Mouse (Mus musculus): Measurements from ENCODE around the gene Igfbp5. TPM values are rescaled to one million over a fixed set of nuclear protein-coding genes. Genes with fewer than 3 reads are reported as not detected.

Igfbp5 gene
- polyA plus RNA-seq, 1 experiment from 2014 or later, result 2.2 TPM

DNA sequence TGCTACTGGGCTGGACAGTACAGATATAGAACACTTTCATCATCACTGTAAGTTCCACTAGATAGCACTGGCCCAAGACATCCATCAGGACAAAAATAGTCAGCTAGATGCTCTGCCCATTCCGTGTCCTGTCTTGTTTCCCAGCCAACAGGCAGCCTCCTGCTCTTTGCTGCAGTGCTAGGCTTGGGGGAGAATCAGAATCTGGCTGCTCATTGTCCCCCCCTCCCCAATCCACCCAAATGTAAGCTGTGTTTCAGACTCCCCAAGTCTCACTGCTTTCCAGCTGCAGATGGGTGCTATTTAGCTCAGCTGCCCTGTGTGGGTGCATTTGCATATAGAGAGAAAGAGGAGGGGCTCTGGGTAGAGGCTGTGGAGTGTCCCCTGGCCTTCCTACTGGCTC lies 7.3 kb downstream of the Igfbp5 start:
- ATAC-seq (ENCODE audit: insufficient read depth), result no peak
- WGBS (ENCODE audit: insufficient replicate concordance), result 55% methylated on average over 1 of the region's 1 CpGs
- Histone ChIP-seq H3K9me3 (replicated peaks) (no peaks in the 10 kb centered on the region), H3K27ac (replicated peaks) (no peak overlapping the region), H3K36me3 (replicated peaks) (no peaks in the 10 kb centered on the region), H3K4me1 (replicated peaks) (peaks cover 21% of the 10 kb centered on the region), H3K4me3 (replicated peaks) (no peak overlapping the region), H3K4me2 (no peak overlapping the region), H3K9ac (no peak overlapping the region), H3K27me3 (peaks cover 31% of the 10 kb centered on the region)

- peaks cover 14% of the 10 kb centered on the region for H3K4me1 ChIP-seq (replicated peaks)
- no peak overlapping the region for H3K4me2 ChIP-seq
- H3K9ac ChIP-seq, result no peak overlapping the region
- no peak overlapping the region for H3K4me3 ChIP-seq (replicated peaks)
- H3K27ac ChIP-seq (replicated peaks), result no peak overlapping the region
- ATAC-seq (ENCODE audit: insufficient read depth), result no peak
- peaks cover 22% of the 10 kb centered on the region for H3K27me3 ChIP-seq
- WGBS (ENCODE audit: insufficient replicate concordance), result 57% methylated on average over 5 of the region's 5 CpGs
- no peaks in the 10 kb centered on the region for H3K36me3 ChIP-seq (replicated peaks)
- H3K9me3 ChIP-seq (replicated peaks), result no peaks in the 10 kb centered on the region
Observed at GRCm38 (mm10) chr1:72866417-72866816, 8.3 kb downstream of the Igfbp5 start.

- no peak for ATAC-seq (ENCODE audit: insufficient read depth)
- no peak overlapping the region for H3K27ac ChIP-seq (replicated peaks)
- H3K4me3 ChIP-seq (replicated peaks), result no peak overlapping the region
- H3K4me2 ChIP-seq, result no peak overlapping the region
- H3K4me1 ChIP-seq (replicated peaks), result peaks cover 8% of the 10 kb centered on the region
- no peaks in the 10 kb centered on the region for H3K36me3 ChIP-seq (replicated peaks)
- H3K9ac ChIP-seq, result no peak overlapping the region
- peaks cover 17% of the 10 kb centered on the region for H3K27me3 ChIP-seq
- WGBS (ENCODE audit: insufficient replicate concordance), result 27% methylated on average over 6 of the region's 6 CpGs
- H3K9me3 ChIP-seq (replicated peaks), result no peaks in the 10 kb centered on the region
Observed at GRCm38 (mm10) chr1:72865900-72866299, 8.8 kb downstream of the Igfbp5 start.

GRCm38 (mm10) chr1:72864272-72864671 lies 10.4 kb downstream of the Igfbp5 start:
- Histone ChIP-seq H3K9ac (no peak overlapping the region), H3K27me3 (0 out of 2 replicates have a peak, but pooled peaks cover 4% of the 10 kb centered on the region), H3K9me3 (replicated peaks) (no peaks in the 10 kb centered on the region), H3K36me3 (replicated peaks) (no peaks in the 10 kb centered on the region), H3K4me2 (no peak overlapping the region), H3K4me1 (replicated peaks) (no peaks in the 10 kb centered on the region), H3K27ac (replicated peaks) (no peak overlapping the region), H3K4me3 (replicated peaks) (no peak overlapping the region)
- WGBS (ENCODE audit: insufficient replicate concordance), result 65% methylated on average over 3 of the region's 3 CpGs
- ATAC-seq (ENCODE audit: insufficient read depth), result no peak

DNA sequence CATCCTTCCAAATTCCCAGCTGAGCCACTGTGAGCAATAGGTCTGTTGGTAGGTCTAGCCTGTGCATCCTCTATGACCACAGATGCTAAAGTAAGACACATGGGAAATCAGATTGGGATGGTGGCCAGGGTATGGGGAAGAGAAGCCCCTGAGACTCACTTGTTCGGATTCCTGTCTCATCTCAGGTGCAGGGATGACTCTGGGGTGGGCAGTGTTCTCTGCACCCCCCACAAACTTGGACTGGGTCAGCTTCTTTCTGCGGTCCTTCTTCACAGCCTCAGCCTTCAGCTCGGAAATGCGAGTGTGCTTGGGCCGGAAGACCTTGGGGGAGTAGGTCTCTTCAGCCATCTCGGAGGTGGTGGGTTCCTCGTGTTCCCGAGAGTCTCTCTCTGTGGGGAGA lies 11.0 kb downstream of the Igfbp5 start:
- Histone ChIP-seq H3K27me3 (no peaks in the 10 kb centered on the region), H3K27ac (replicated peaks) (no peak overlapping the region), H3K36me3 (replicated peaks) (no peaks in the 10 kb centered on the region), H3K4me2 (no peak overlapping the region), H3K9ac (no peak overlapping the region), H3K9me3 (replicated peaks) (no peaks in the 10 kb centered on the region), H3K4me3 (replicated peaks) (no peak overlapping the region), H3K4me1 (replicated peaks) (no peaks in the 10 kb centered on the region)
- 62% methylated on average over 8 of the region's 8 CpGs for WGBS (ENCODE audit: insufficient replicate concordance)
- ATAC-seq (ENCODE audit: insufficient read depth), result no peak

GRCm38 (mm10) chr1:72862248-72862647 lies 12.4 kb downstream of the Igfbp5 start:
- Histone ChIP-seq H3K4me3 (replicated peaks) (no peak overlapping the region), H3K4me1 (replicated peaks) (no peaks in the 10 kb centered on the region), H3K4me2 (no peak overlapping the region), H3K27ac (replicated peaks) (no peak overlapping the region), H3K9ac (no peak overlapping the region), H3K9me3 (replicated peaks) (no peaks in the 10 kb centered on the region), H3K27me3 (no peaks in the 10 kb centered on the region), H3K36me3 (replicated peaks) (no peaks in the 10 kb centered on the region)
- ATAC-seq (ENCODE audit: insufficient read depth), result no peak
- WGBS (ENCODE audit: insufficient replicate concordance), result 70% methylated on average over 21 of the region's 21 CpGs

- Histone ChIP-seq H3K9ac (no peak overlapping the region), H3K27ac (replicated peaks) (no peak overlapping the region), H3K9me3 (replicated peaks) (no peaks in the 10 kb centered on the region), H3K4me3 (replicated peaks) (no peak overlapping the region), H3K36me3 (replicated peaks) (no peaks in the 10 kb centered on the region), H3K4me2 (no peak overlapping the region), H3K4me1 (replicated peaks) (no peaks in the 10 kb centered on the region), H3K27me3 (no peaks in the 10 kb centered on the region)
- ATAC-seq (ENCODE audit: insufficient read depth), result no peak
- WGBS (ENCODE audit: insufficient replicate concordance), result 46% methylated on average over 2 of the region's 2 CpGs
Observed at GRCm38 (mm10) chr1:72861702-72862101, 13.0 kb downstream of the Igfbp5 start.

DNA sequence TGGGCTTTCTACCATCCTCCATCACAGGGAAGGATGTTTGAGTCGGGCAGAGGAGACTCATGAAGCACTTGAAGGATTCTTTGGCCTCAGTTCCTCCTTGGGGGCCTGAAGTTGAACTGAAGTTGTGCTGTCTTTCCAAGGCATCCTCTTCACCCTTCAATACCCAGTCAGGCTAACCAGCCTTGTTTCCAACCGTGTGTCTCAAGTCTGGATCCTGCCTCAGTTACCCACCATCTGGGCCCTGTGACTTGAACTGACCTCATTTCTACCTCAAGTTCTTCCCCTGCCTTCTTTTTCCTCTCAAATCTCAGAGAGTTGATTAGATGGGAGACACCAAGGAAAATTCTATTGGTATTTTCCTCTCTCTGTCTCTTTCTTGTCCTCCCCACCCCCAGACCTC lies 14.2 kb downstream of the Igfbp5 start:
- H3K27ac ChIP-seq (replicated peaks), result no peak overlapping the region
- no peak overlapping the region for H3K4me2 ChIP-seq
- 57% methylated on average over 2 of the region's 2 CpGs for WGBS (ENCODE audit: insufficient replicate concordance)
- H3K27me3 ChIP-seq, result no peaks in the 10 kb centered on the region
- no peaks in the 10 kb centered on the region for H3K9me3 ChIP-seq (replicated peaks)
- no peak for ATAC-seq (ENCODE audit: insufficient read depth)
- H3K36me3 ChIP-seq (replicated peaks), result no peaks in the 10 kb centered on the region
- H3K9ac ChIP-seq, result no peak overlapping the region
- no peaks in the 10 kb centered on the region for H3K4me1 ChIP-seq (replicated peaks)
- H3K4me3 ChIP-seq (replicated peaks), result no peak overlapping the region

DNA sequence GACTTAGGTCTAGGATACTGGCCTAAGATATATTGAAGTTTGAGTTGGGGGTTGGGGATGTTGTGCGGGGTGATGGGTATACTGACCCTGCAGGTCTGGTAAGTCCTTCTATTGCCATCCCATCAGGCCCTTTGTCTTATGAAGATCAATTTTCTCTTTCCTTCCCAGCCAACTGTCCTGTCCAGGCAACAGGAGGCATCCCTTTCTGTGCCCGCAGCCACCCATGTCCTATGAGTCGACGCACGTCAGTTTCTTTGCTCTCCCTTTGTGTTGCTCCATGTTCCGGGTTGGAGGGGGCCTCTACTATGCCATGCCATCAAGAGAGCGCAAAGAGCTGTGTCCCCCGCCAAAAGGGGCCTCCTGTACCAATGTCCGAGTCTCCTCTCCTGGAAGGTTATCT lies 14.7 kb downstream of the Igfbp5 start:
- H3K36me3 ChIP-seq (replicated peaks), result no peaks in the 10 kb centered on the region
- H3K4me1 ChIP-seq (replicated peaks), result no peaks in the 10 kb centered on the region
- H3K4me3 ChIP-seq (replicated peaks), result no peak overlapping the region
- 72% methylated on average over 9 of the region's 9 CpGs for WGBS (ENCODE audit: insufficient replicate concordance)
- no peaks in the 10 kb centered on the region for H3K9me3 ChIP-seq (replicated peaks)
- H3K27ac ChIP-seq (replicated peaks), result no peak overlapping the region
- H3K4me2 ChIP-seq, result no peak overlapping the region
- ATAC-seq (ENCODE audit: insufficient read depth), result no peak
- no peaks in the 10 kb centered on the region for H3K27me3 ChIP-seq
- H3K9ac ChIP-seq, result no peak overlapping the region

DNA sequence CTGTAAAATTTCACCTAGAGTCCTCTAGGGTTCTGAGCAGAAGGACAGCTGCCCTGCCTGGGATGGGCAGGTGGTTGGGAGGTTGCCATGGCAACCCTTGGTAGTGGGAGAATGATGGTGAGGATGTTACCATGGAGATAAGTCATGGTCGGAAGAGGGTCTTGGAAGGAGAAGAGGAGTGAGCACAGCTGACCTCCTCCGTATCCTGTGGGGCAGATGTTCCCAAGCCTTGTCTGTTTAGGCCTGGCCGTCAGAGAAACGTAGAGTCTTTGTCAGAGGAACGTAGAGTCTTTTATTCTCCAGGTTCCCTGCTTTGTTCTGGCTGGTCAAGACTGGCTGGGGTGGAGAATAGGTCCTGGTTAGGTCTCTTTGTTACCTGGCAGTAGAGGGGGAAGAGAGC lies 15.8 kb downstream of the Igfbp5 start:
- Histone ChIP-seq H3K4me1 (replicated peaks) (0 out of 2 replicates have a peak, but pooled peaks cover 4% of the 10 kb centered on the region), H3K27ac (replicated peaks) (no peak overlapping the region), H3K4me3 (replicated peaks) (no peak overlapping the region), H3K27me3 (no peaks in the 10 kb centered on the region), H3K9ac (no peak overlapping the region), H3K36me3 (replicated peaks) (no peaks in the 10 kb centered on the region), H3K9me3 (replicated peaks) (no peaks in the 10 kb centered on the region), H3K4me2 (no peak overlapping the region)
- 62% methylated on average over 5 of the region's 5 CpGs for WGBS (ENCODE audit: insufficient replicate concordance)
- no peak for ATAC-seq (ENCODE audit: insufficient read depth)

- WGBS (ENCODE audit: insufficient replicate concordance), result 69% methylated on average over 9 of the region's 9 CpGs
- H3K36me3 ChIP-seq (replicated peaks), result no peaks in the 10 kb centered on the region
Observed at GRCm38 (mm10) chr1:72858286-72858685, 16.4 kb downstream of the Igfbp5 start.

GRCm38 (mm10) chr1:72857631-72858030 lies 17.1 kb downstream of the Igfbp5 start:
- Histone ChIP-seq H3K27me3 (no peaks in the 10 kb centered on the region), H3K4me3 (replicated peaks) (no peak overlapping the region), H3K9me3 (replicated peaks) (no peaks in the 10 kb centered on the region), H3K4me1 (replicated peaks) (0 out of 2 replicates have a peak, but pooled peaks cover 4% of the 10 kb centered on the region), H3K9ac (no peak overlapping the region), H3K36me3 (replicated peaks) (no peaks in the 10 kb centered on the region), H3K4me2 (no peak overlapping the region), H3K27ac (replicated peaks) (no peak overlapping the region)
- WGBS (ENCODE audit: insufficient replicate concordance), result 49% methylated on average over 5 of the region's 5 CpGs
- no peak for ATAC-seq (ENCODE audit: insufficient read depth)

More at GRCm38 (mm10) chr1:72858286-72858685, 16.4 kb downstream of the Igfbp5 start:
- Histone ChIP-seq H3K9ac (no peak overlapping the region), H3K27me3 (no peaks in the 10 kb centered on the region), H3K4me3 (replicated peaks) (no peak overlapping the region), H3K27ac (replicated peaks) (no peak overlapping the region), H3K4me2 (no peak overlapping the region), H3K4me1 (replicated peaks) (0 out of 2 replicates have a peak, but pooled peaks cover 4% of the 10 kb centered on the region), H3K9me3 (replicated peaks) (no peaks in the 10 kb centered on the region)
- no peak for ATAC-seq (ENCODE audit: insufficient read depth)
